Comparison of ENCODE assay signal across 24 mouse cellular contexts in the genomic region with DNA sequence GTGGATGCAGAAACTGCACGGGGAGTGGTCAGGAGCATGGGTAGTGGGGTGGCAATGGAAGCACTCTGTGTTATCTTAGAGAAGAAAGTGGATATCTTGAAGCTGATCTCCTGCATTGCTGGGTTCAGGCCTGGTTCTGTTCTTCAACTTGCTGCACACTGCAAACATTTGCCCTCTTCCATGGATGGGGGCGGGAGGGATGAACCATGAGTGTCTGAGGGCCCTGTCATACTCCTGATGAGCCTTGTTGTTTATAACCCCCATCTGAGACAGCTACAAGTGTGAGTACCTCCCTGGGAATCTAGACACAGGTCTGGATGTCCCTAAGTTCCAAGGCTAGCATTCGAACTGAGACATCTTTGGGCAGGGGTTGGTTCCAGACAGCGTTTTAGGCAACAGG. TPM values are rescaled to one million over a fixed set of nuclear protein-coding genes. Genes with fewer than 3 reads are reported as not detected.
"Had no signal": no experiment of that assay in that cellular context is flagged by ENCODE, and none has a peak within 500 bp of the region (broad histone marks: within the 10 kb centered on the region; RNA-seq: fewer than 3 reads in every experiment).

No protein-coding gene starts in this region.

- H3K4me3 ChIP-seq: limb, embryonic 10.5 days; limb, embryonic 13.5 days; liver, embryonic 12.5 days; liver, embryonic 15.5 days; lung, embryonic 15.5 days; megakaryocyte, embryonic 14.5 days; midbrain, embryonic 10.5 days; midbrain, embryonic 13.5 days had no signal

- H3K27ac ChIP-seq: kidney, postnatal 0 days; limb, embryonic 10.5 days; limb, embryonic 13.5 days; liver, embryonic 12.5 days; liver, embryonic 15.5 days; lung, embryonic 15.5 days; midbrain, embryonic 10.5 days; midbrain, embryonic 13.5 days had no signal

- DNase-seq: kidney, adult 2 months; kidney, postnatal 36 days; liver; lung, adult 18-20 months; lung, postnatal 10 days; lung, postnatal 36 days; thymus, adult 18-20 months; thymus, postnatal 4 days had no signal

RNA-seq across cellular contexts. Expression of gene Gm6583, which starts 34.5 kb away (rescaled TPM):
- total RNA-seq: layer of hippocampus, adult 8-10 months; layer of hippocampus, postnatal 10 days; layer of hippocampus, postnatal 36 days; left cerebral cortex, postnatal 14 days; monocyte, adult 5-6 weeks had no signal
- polyA plus RNA-seq: kidney, adult 2 months; small intestine, adult 2 months; spleen, adult 2 months had no signal
